Mouse (Mus musculus) liver, adult (tissue): Measurements from ENCODE around the gene Nek2.

Experiments used
- GATA4 ChIP-seq: IDR thresholded peaks from 2 replicates; pipeline ENCODE4 v1.6.1; 2014; ENCODE audit warnings: mild to moderate bottlenecking, low read length; ENCODE audit not compliant: insufficient replicate concordance

The Nek2 gene

GRCm38 (mm10) chr1:191806740-191807139, 14.5 kb upstream of the Nek2 start:
- no peak for TF ChIP-seq GATA4

DNA sequence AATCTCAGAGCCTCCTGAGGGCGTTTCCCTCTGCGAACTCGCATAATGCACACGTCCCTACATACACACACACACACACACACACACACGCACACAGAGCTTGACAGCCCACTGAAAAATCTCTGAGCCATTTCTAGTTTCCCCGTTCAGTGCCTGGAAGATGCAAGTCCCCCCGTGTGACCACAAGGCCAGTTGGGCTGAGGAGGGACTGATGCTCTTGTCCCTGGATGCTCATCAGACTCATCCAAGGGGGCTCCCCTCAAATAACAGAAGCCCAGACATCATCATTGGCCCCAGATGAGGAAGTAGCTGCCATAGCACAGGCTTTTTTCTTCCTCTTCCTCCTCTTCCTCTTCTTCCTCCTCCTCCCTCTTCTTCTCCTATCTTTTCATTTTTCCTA, 13.3 kb upstream of the Nek2 start:
- TF ChIP-seq GATA4, result no peak

GRCm38 (mm10) chr1:191808688-191809223, 12.5 kb upstream of the Nek2 start:
- no peak for TF ChIP-seq GATA4

- no peak for TF ChIP-seq GATA4
Measured at GRCm38 (mm10) chr1:191811774-191812173, 9.5 kb upstream of the Nek2 start.

GRCm38 (mm10) chr1:191812949-191813691, 8.1 kb upstream of the Nek2 start:
- TF ChIP-seq GATA4, result no peak

DNA sequence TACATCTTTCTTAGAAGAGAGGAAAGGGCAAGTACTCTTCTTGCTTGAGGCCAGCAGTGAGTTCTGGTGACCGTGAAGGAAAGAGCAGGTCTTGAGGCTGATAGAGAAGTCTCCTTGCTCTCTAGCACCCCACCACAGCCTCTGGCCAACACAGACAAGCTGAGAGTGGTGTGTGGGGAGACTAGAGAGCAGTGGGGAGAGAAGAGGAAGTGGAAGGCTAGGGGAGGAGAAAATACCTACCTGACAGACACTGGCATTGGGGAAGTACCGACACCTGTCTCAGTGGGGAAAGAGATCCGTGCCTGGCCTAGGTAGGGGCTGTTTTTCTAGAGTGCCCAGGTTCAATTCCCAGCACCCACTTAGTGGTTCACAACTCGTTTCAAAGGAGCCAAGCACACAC, 7.0 kb upstream of the Nek2 start:
- TF ChIP-seq GATA4, result no peak

DNA sequence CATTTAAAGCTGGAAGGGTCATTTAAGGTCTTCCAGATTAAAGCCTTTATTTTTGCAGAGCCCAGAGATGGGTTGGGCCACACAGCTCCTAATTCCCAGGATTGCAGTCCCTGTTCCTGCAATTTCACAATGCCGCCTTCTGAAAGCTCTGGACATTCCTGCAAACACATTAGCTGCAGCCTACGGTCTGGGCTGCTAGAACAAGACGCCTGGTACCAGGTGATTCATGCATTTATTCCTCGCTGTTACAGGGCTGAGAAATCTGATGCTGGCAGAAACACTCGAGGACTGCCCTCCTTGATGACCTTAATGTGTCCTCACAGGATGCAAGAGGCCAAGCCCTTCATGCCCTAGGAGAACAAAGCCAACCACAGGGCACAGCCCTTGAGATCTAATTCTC, 6.3 kb upstream of the Nek2 start:
- TF ChIP-seq GATA4, result no peak

- no peak for TF ChIP-seq GATA4
Measured at GRCm38 (mm10) chr1:191816596-191816995, 4.6 kb upstream of the Nek2 start.

GRCm38 (mm10) chr1:191817418-191818144, 3.7 kb upstream of the Nek2 start:
- TF ChIP-seq GATA4, result no peak

DNA sequence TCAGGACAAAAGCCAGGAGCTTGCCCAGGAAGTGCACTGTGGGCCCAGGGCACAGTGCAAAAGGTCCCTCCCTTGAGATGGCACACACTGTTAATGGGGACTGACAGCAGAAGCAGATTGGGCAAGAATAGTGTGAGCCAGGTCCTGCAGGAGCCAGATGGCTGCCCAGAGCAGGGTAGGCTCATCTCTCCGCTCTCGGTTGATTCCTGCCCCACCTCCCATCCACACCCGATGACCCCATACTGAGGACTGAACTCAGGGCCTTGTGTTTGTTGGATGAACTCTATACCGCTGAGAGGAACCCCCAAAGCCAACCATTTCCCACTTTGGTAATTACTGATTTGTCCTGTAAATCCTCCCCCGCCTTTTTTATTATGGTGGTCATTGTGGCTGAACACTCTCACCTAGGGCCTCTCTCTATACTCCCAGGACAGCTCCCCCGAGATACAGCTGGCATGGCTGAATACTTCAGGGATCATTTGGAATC, 3.1 kb upstream of the Nek2 start:
- no peak for TF ChIP-seq GATA4

DNA sequence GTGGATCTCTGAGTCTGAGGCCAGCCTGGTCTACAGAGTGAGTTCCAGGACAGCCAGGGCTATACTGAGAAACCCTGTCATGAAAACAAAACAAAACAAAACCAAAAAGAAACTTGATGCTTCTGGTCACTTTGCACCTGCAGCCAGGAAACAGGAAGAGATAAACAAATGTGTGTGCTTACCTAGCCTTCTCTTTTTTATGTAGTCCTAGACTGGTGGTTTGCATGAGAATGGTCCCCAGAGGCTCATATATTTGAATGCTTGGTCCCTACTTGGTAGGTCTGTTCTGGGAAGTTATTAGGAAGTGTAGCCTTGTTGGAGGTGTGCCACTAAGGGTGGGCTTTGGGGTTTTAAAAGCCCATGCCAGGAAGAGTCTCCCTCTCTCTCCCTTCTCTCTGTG, 2.2 kb upstream of the Nek2 start:
- no peak for TF ChIP-seq GATA4

GRCm38 (mm10) chr1:191820951-191821325, 306 bp upstream of the Nek2 start:
- TF ChIP-seq GATA4, result no peak

DNA sequence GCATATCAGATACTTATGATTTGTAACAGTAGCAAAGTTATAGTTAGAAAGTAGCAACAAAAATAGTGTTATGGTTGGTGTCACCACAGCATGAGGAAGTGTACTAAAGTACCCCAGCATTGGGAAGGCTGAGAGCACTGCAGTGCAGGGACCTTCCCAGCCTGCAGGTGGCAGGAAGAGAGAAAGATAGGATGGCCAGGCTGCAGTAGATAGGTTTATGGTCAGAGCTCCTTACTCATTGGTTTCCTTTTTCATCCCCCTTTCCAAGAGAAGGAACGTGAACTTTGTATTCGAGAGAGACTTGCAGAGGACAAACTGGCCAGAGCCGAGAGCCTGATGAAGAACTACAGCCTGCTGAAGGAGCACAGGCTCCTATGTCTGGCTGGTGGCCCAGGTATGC, 7.9 kb downstream of the Nek2 start:
- no peak for TF ChIP-seq GATA4

- no peak for TF ChIP-seq GATA4
Measured at GRCm38 (mm10) chr1:191833396-191833795, 12.2 kb downstream of the Nek2 start.

- TF ChIP-seq GATA4, result no peak
Measured at GRCm38 (mm10) chr1:191834825-191835224, 13.6 kb downstream of the Nek2 start.

GRCm38 (mm10) chr1:191836318-191836985, 15.2 kb downstream of the Nek2 start:
- no peak for TF ChIP-seq GATA4
